Mouse (Mus musculus): Measurements from ENCODE around the gene Slc25a35.
"Not testable (repeated sequence)": the region's sequence is repeated elsewhere in the genome, so short reads cannot be mapped to it uniquely, and the experiment has no call there.

Slc25a35 gene

DNA sequence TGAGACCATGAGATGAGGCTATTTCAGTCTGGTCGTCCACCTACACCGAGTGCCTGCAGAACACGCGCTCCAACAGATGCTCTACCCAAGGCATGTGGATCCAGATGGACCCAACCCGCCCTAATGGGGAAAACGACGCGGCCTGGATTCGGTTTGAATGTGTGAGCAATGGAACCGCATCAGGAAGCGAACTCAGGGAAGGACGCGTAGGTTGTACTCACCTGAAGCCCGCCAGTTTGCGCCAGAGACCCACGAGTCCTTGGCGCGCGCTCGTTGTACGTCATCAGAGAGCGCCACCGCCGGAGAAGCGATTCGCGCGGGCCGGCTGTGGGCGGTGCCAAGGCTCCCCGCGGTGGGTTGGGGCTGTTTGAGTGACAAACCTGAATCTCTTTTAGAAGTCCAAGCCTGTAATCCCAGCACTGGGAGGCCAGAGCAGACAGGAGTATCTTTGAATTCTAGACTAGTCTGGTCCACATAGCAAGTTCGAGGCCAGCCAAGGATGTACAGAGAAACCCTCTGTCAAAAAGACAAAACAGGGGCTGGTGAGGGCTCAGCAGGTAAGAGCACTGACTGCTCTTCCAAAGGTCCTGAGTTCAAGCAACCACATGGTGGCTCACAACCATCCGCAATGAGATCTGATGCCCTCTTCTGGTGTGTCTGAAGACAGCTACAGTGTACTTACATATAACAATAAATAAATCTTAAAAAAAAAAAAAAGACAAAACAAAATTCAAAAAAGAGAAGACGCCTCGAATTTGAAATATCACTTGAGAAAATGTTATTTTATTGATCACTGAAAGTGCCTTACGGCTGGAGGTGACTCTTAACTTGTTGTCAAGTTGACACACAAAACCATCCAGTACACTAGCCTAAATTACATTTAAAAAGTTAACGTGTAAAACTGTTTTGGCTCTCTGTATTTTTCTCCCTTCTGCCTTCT is 40.5 kb downstream of the Slc25a35 start, which contains the start of gene Pfas:
Pfas (minus strand) TSS at position 279 of the 940 bp plus-strand sequence.
- DNase-seq: peak; percentile 91 to 96

DNA sequence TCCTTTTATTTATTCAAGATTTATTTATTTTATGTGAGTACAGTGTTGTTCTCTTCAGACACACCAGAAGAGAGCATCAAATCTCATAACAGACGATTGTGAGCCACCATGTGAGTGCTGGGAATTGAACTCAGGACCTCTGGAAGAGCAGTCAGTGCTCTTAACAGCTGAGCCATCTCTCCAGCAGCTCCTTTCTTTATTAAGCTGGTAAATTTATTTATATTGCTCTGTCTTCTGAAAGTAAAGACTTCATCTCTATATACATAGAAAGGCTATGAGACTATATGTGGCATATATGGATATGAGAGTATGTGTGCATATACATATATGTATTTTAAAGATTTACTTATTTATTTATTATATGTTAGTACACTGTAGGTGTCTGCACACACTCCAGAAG is 41.6 kb downstream of the Slc25a35 start:
- no peak for DNase-seq

DNA sequence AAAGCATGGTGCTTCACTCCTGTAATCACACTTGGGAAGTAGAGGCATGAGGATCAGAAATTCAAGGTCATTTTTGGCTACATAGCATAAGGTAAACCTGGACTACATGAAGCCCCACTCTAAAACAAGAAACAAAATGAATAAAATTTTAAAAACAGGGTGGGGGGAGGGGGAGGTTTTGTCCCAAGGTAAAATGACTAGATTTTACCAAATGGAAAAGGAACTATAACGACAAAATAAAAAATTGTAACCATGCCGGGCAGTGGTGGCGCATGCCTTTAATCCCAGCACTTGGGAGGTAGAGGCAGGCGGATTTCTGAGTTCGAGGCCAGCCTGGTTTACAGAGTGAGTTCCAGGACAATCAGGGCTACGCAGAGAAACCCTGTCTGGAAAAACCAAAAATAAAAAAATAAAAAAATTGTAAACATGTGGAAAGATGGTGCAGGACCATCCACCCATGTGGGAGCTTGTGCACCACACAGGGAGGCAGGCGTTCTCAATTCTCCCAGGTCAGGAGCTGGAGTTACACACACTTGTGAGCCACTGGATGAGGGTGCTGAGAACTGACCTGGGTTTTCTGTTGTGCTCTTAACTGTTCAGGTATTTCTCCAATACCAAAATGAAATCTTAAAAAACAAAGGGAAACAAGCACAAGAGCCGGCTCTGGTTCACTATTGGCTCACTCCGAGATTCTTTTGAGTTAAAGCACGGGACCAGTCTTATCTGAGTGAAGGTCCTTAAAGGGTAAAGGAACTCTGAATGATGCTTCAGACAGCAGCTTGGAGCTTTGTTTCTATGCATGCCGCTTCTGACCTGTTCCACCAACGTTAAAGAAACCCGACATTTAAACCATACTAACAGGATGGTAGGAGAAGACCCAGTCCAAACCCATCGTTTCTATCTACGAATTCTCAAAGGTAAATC is 42.7 kb downstream of the Slc25a35 start:
- no peak for DNase-seq

DNA sequence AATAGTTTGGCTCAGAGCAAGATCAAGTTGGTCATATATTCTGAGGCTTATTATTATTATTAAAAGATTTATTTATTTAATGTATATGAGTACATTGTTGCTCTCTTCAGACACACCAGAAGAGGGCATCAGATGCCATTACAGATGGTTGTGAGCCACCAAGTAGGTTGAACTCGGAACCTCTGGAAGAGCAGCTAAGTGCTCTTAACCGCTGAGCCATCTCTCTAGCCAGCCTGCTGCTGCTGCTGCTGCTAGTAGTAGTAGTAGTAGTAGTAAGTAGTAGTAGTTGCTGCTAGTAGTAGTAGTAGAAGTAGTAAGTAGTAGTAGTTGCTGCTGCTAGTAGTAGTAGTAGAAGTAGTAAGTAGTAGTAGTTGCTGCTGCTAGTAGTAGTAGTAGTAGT is 43.5 kb downstream of the Slc25a35 start:
- DNase-seq: not testable (repeated sequence)

DNA sequence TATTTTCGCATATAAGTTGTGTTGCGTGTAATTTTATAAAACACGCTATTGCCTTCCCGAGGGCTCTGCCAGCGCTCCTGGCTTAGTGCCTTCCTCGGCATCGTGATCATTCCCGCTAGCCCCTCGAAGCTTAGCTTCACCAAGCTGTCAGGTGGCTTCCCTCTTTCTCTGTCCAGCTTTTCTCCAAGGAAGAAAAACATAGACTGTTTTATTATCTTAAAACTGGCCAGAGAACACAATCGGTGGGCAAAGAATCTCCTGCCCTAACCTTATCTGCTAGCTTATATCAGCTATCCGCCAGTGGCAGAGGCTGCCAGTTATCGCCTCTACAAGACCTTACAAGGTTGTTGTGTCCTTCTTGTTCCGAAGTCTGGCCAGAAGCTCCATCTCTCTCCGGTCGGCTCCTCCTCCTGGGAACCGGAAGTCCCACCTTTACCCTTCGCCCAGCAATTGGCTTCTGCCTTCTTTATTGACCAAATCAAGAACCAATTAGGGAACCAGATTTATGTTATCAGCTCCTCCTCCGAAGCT is 44.2 kb downstream of the Slc25a35 start:
- peak; percentile 87 to 95 for DNase-seq

DNA sequence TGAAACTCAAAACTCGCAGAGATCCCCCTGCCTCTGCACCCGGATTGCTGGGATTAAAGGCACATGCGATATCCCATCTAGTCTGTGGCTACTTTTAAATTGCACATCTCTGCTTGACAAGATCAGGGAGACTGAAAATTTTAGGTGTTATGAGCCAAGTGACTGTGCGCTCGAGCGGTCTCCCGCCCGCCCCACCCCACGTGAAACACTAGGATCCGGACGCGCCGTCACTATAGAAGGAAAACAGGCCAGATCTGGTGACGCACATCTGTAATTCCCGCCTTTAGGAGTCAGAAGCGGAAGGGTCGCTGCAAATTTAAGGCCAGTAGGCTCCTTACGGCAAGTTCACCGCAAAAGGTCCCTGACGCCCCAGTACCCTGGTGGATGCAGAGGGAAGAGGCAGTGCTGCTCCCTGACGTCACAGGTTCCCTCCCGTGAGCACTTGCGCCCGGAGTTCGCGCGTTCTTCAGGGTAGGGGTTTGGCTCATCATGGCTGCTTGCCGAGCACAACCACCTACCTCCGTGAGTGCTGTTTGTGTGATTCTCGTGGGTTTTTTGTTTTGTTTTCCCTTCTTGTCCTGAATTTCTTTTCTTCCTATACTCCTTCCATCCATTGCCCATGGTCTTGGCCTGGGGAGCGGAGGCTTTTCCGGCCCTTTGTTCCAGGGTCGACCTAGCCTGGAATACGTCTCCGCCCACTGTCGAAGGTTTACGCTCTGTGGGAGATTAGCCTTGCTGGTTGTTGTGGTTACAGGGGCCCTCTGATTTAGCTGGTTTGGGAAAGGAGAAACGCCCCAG is 47.9 kb downstream of the Slc25a35 start, which contains the start of gene Ctc1:
Ctc1 (plus strand) TSS at position 268 of the 798 bp plus-strand sequence.
- DNase-seq: peak; percentile 92 to 94

DNA sequence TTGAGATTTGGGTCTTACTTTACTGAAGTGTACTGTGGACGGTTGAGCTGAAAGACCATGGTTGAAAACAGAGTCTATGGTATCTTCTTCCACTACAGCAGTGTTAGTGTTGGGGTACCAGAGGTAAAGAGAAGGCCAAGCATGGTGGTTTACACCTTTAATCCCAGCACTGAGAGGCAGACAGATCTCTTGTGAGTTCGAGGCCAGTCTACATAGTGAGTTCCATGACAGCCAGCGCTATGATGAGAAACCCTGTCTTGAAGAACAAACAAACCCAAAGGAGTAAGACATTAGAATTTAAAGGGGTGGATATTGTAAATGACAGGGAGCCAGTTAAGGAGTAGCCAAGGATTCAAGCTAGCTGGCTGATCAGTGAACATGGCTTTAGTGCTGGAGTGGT is 48.8 kb downstream of the Slc25a35 start:
- no peak for DNase-seq

DNA sequence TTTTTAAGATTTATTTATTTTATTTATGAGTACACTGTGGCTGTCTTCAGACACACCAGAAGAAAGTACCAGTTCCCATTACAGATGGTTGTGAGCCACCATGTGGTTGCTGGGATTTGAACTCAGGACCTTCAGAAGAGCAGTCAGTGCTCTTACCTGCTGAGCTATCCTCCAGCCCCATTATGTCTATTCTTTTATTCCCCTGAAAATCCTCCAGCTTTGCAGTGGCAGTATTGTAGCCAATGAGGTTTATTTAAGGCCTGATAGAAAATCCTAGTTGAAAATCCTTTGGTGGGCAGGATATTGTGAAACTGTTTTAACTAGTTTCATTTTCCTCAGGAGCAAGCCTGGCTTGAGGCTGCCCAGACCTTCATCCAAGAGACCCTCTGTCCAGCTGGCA is 52.8 kb downstream of the Slc25a35 start:
- no peak for DNase-seq
